Mouse (Mus musculus): ENCODE results near the gene Mrpl53. TPM values are rescaled to one million over a fixed set of nuclear protein-coding genes. Genes with fewer than 3 reads are reported as not detected.
A peak's percentile ranks its signal among the peaks of the same experiment; 100 is the strongest.

Gene Mrpl53
- polyA plus RNA-seq (2015; fragmentation: Nextera tagmentation; extraction: Ambion mirVana), result 141 and 151 TPM in 2 replicates

GRCm38 (mm10) chr6:83108762-83109668, at the start of gene Mrpl53:
TSS of gene Mrpl53 (plus strand) at chr6:83109040.
- under 1% methylated on average over 69 of the region's 76 CpGs for whole genome bisulfite sequencing
- Histone ChIP-seq H3K27me3 (no peaks in the 10 kb centered on the region), H3K9me3 (replicated peaks) (no peaks in the 10 kb centered on the region), H3K4me3 (peak within 1 kb of the TSS; percentile 94), H3K9ac (peak within 1 kb of the TSS; percentile 96), H3K27ac (peak within 1 kb of the TSS; percentile 71), H3K4me1 (peaks cover 27% of the 10 kb centered on the region), H3K36me3 (ENCODE audit: poor library complexity, severe bottlenecking) (peaks cover 15% of the 10 kb centered on the region; the same call in 1 of the 2 replicates), H3K4me2 (peak within 1 kb of the TSS; percentile 93)
- ATAC-seq, result peak; percentile 85

- ATAC-seq, result no peak
- 40% methylated on average over 8 of the region's 8 CpGs for WGBS
- no peaks in the 10 kb centered on the region for H3K9me3 ChIP-seq (replicated peaks)
Observed at GRCm38 (mm10) chr6:83065995-83066394, 42.8 kb upstream of the Mrpl53 start.

GRCm38 (mm10) chr6:83066441-83066840, 42.4 kb upstream of the Mrpl53 start:
- H3K4me2 ChIP-seq, result no peak overlapping the region
- H3K4me3 ChIP-seq, result no peak overlapping the region
- ATAC-seq, result no peak
- H3K9ac ChIP-seq, result no peak overlapping the region
- H3K9me3 ChIP-seq (replicated peaks), result no peaks in the 10 kb centered on the region
- H3K27ac ChIP-seq, result no peak overlapping the region
- peaks cover 22% of the 10 kb centered on the region for H3K4me1 ChIP-seq
- peaks cover 100% of the 10 kb centered on the region for H3K27me3 ChIP-seq
- WGBS, result 29% methylated on average over 6 of the region's 6 CpGs
- no peaks in the 10 kb centered on the region for H3K36me3 ChIP-seq (ENCODE audit: poor library complexity, severe bottlenecking)

More at GRCm38 (mm10) chr6:83065995-83066394, 42.8 kb upstream of the Mrpl53 start:
- Histone ChIP-seq H3K36me3 (ENCODE audit: poor library complexity, severe bottlenecking) (no peaks in the 10 kb centered on the region), H3K27ac (no peak overlapping the region), H3K4me2 (no peak overlapping the region), H3K27me3 (peaks cover 100% of the 10 kb centered on the region), H3K4me1 (peaks cover 18% of the 10 kb centered on the region), H3K9ac (no peak overlapping the region), H3K4me3 (no peak overlapping the region)

GRCm38 (mm10) chr6:83068221-83068620, 40.6 kb upstream of the Mrpl53 start:
- ATAC-seq, result no peak
- Histone ChIP-seq H3K9me3 (replicated peaks) (no peaks in the 10 kb centered on the region), H3K36me3 (ENCODE audit: poor library complexity, severe bottlenecking) (no peaks in the 10 kb centered on the region), H3K9ac (no peak overlapping the region), H3K27me3 (peaks cover 100% of the 10 kb centered on the region), H3K4me2 (no peak overlapping the region), H3K27ac (no peak overlapping the region), H3K4me1 (peaks cover 28% of the 10 kb centered on the region), H3K4me3 (no peak overlapping the region)
- under 1% methylated on average over 8 of the region's 8 CpGs for WGBS

GRCm38 (mm10) chr6:83068706-83069487, 39.9 kb upstream of the Mrpl53 start:
- peak overlapping the region; percentile 18 for H3K4me2 ChIP-seq
- H3K9me3 ChIP-seq (replicated peaks), result no peaks in the 10 kb centered on the region
- H3K36me3 ChIP-seq (ENCODE audit: poor library complexity, severe bottlenecking), result no peaks in the 10 kb centered on the region
- ATAC-seq, result no peak
- H3K4me1 ChIP-seq, result peaks cover 28% of the 10 kb centered on the region
- H3K4me3 ChIP-seq, result peak overlapping the region; percentile 23
- H3K9ac ChIP-seq, result no peak overlapping the region
- H3K27me3 ChIP-seq, result peaks cover 100% of the 10 kb centered on the region
- WGBS, result under 1% methylated on average over 74 of the region's 81 CpGs
- no peak overlapping the region for H3K27ac ChIP-seq

GRCm38 (mm10) chr6:83069488-83070246, 39.2 kb upstream of the Mrpl53 start:
- no peaks in the 10 kb centered on the region for H3K36me3 ChIP-seq (ENCODE audit: poor library complexity, severe bottlenecking)
- peaks cover 100% of the 10 kb centered on the region for H3K27me3 ChIP-seq
- 1% methylated on average over 65 of the region's 69 CpGs for WGBS
- peak overlapping the region; percentile 33 for H3K4me2 ChIP-seq
- H3K9me3 ChIP-seq (replicated peaks), result no peaks in the 10 kb centered on the region
- peak overlapping the region; percentile 21 for H3K4me3 ChIP-seq
- ATAC-seq, result 0 out of 2 replicates have a peak, but pooled peaks have one; percentile 20
- no peak overlapping the region for H3K27ac ChIP-seq
- peaks cover 28% of the 10 kb centered on the region for H3K4me1 ChIP-seq
- H3K9ac ChIP-seq, result no peak overlapping the region

GRCm38 (mm10) chr6:83070247-83070310, 38.8 kb upstream of the Mrpl53 start, which contains the start of gene Tlx2:
TSS of gene Tlx2 (minus strand) at chr6:83070293.
- Histone ChIP-seq H3K27ac (no peak within 1 kb of the TSS), H3K36me3 (ENCODE audit: poor library complexity, severe bottlenecking) (no peaks in the 10 kb centered on the region), H3K27me3 (peaks cover 100% of the 10 kb centered on the region), H3K9ac (no peak within 1 kb of the TSS), H3K4me1 (peaks cover 28% of the 10 kb centered on the region), H3K9me3 (replicated peaks) (no peaks in the 10 kb centered on the region), H3K4me3 (peak within 1 kb of the TSS; percentile 23), H3K4me2 (peak within 1 kb of the TSS; percentile 33)
- no peak for ATAC-seq
- 0% methylated on average over 9 of the region's 10 CpGs for WGBS

- Histone ChIP-seq H3K27ac (no peak overlapping the region), H3K9ac (no peak overlapping the region), H3K27me3 (peaks cover 100% of the 10 kb centered on the region), H3K9me3 (replicated peaks) (no peaks in the 10 kb centered on the region), H3K4me3 (peak overlapping the region; percentile 21), H3K36me3 (ENCODE audit: poor library complexity, severe bottlenecking) (no peaks in the 10 kb centered on the region), H3K4me1 (peaks cover 28% of the 10 kb centered on the region), H3K4me2 (peak overlapping the region; percentile 33)
- ATAC-seq, result 0 out of 2 replicates have a peak, but pooled peaks have one; percentile 13
- under 1% methylated on average over 55 of the region's 58 CpGs for WGBS
Observed at GRCm38 (mm10) chr6:83070311-83071219, 38.3 kb upstream of the Mrpl53 start.

- H3K4me3 ChIP-seq, result 0 out of 2 replicates have a peak overlapping the region, but pooled peaks have one; percentile 9
- H3K4me2 ChIP-seq, result 0 out of 2 replicates have a peak overlapping the region, but pooled peaks have one; percentile 13
- no peaks in the 10 kb centered on the region for H3K9me3 ChIP-seq (replicated peaks)
- H3K9ac ChIP-seq, result no peak overlapping the region
- peaks cover 100% of the 10 kb centered on the region for H3K27me3 ChIP-seq
- H3K4me1 ChIP-seq, result peaks cover 28% of the 10 kb centered on the region
- H3K27ac ChIP-seq, result no peak overlapping the region
- no peaks in the 10 kb centered on the region for H3K36me3 ChIP-seq (ENCODE audit: poor library complexity, severe bottlenecking)
- 1% methylated on average over 18 of the region's 24 CpGs for WGBS
- ATAC-seq, result peak; percentile 52; the same call in 1 of the 2 replicates
Observed at GRCm38 (mm10) chr6:83071220-83071619, 37.6 kb upstream of the Mrpl53 start.

- Histone ChIP-seq H3K4me2 (no peak overlapping the region), H3K4me1 (peaks cover 37% of the 10 kb centered on the region), H3K9me3 (replicated peaks) (no peaks in the 10 kb centered on the region), H3K4me3 (no peak overlapping the region), H3K27ac (no peak overlapping the region), H3K9ac (no peak overlapping the region), H3K27me3 (peaks cover 74% of the 10 kb centered on the region), H3K36me3 (ENCODE audit: poor library complexity, severe bottlenecking) (peaks cover 1% of the 10 kb centered on the region; the same call in 1 of the 2 replicates)
- WGBS, result 19% methylated on average over 2 of the region's 2 CpGs
- no peak for ATAC-seq
Observed at GRCm38 (mm10) chr6:83074979-83075378, 33.9 kb upstream of the Mrpl53 start.

Data from forebrain, embryonic 13.5 days (tissue).